17 mouse cellular contexts compared by ENCODE assay signal in the genomic region with DNA sequence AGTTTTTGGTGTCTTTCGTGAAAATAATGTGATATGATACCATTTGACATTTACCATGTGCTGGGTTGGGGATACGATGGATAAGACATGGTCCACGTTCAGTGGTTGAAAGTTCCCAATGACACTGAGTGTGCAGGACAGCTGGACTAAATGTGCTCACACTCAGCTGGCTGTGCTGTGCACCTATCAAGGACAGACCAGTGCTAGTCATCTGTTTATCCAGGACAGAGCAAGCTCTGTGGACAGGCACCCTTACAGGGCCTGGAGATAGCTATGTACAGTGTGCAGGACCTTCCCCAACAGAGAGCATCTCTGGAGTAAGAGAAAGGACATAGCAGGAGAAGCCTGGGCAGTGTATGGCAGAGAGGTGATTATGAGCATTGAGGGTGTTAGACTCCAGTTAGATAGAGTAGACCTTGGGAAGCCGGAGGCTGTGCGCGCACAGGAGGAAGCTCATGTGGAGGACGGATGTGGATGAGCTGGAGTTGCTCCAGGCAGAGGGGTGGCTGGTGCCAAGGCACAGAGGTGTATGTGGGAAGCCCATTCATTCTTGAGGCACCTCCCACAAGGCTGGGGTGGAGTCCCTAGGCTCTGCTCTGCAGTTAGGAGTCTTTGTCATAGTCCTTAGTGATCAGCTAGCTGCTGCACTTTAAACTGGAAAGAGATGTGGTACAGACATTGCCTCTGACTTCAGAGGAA. TPM values are rescaled to one million over a fixed set of nuclear protein-coding genes. Genes with fewer than 3 reads are reported as not detected.
A peak's percentile ranks its signal among the peaks of the same experiment; 100 is the strongest.
DNase-seq lines count a peak whose midpoint lies in the region; ATAC-seq and TF ChIP-seq lines count a peak whose summit lies in the region.
"Had no signal": no experiment of that assay in that cellular context is flagged by ENCODE, and none has a peak within 500 bp of the region (broad histone marks: within the 10 kb centered on the region; RNA-seq: fewer than 3 reads in every experiment).

No protein-coding gene starts in this region.

- H3K27me3 ChIP-seq in limb, embryonic 15.5 days, result no peaks in the 10 kb centered on the region
- H3K27me3 ChIP-seq in limb, embryonic 10.5 days (ENCODE audit: low read depth, poor library complexity, severe bottlenecking), result no peaks in the 10 kb centered on the region
- H3K27me3 ChIP-seq in thymus, adult 2 months (ENCODE audit: control insufficient read depth, insufficient read depth, low read length), result no peaks in the 10 kb centered on the region
- H3K27me3 ChIP-seq: hindbrain, embryonic 13.5 days; midbrain, embryonic 15.5 days had no signal

- no peaks in the 10 kb centered on the region for H3K9me3 ChIP-seq in limb, embryonic 15.5 days
- H3K9me3 ChIP-seq in limb, embryonic 10.5 days (replicated peaks), result no peaks in the 10 kb centered on the region
- H3K9me3 ChIP-seq: hindbrain, embryonic 13.5 days; liver, embryonic 12.5 days; midbrain, embryonic 15.5 days had no signal

- peak; percentile 65; the same call in 1 of the 2 replicates for ATAC-seq in limb, embryonic 15.5 days (ENCODE audit: insufficient number of reproducible peaks, low FRiP score, low TSS enrichment, low read depth)
- ATAC-seq: forebrain, postnatal 0 days; liver, embryonic 12.5 days; midbrain, embryonic 15.5 days had no signal

- no peaks in the 10 kb centered on the region for H3K36me3 ChIP-seq in limb, embryonic 15.5 days
- no peaks in the 10 kb centered on the region for H3K36me3 ChIP-seq in limb, embryonic 10.5 days
- H3K36me3 ChIP-seq in thymus, adult 2 months (ENCODE audit: control insufficient read depth, insufficient read depth, low read length), result no peaks in the 10 kb centered on the region
- H3K36me3 ChIP-seq: G1E; hindbrain, embryonic 13.5 days; liver, embryonic 12.5 days; midbrain, embryonic 15.5 days had no signal

- no peak for TF ChIP-seq CTCF in embryonic fibroblast, embryonic 13.5 days (IDR thresholded peaks at IDR 0.05; ENCODE audit: borderline replicate concordance, insufficient read depth, low read length)
- TF ChIP-seq CTCF in thymus, adult 2 months (IDR thresholded peaks at IDR 0.05; ENCODE audit: borderline replicate concordance, control insufficient read depth, extremely low read depth, insufficient read depth, low read length, poor library complexity), result no peak

- TF ChIP-seq POLR2A in embryonic fibroblast, embryonic 13.5 days (IDR thresholded peaks at IDR 0.05; ENCODE audit: low read depth, low read length), result no peak
- no peak for TF ChIP-seq POLR2A in thymus, adult 2 months (IDR thresholded peaks at IDR 0.05; ENCODE audit: control insufficient read depth, extremely low read depth, insufficient read depth, low read length, poor library complexity)

- H3K4me3 ChIP-seq in limb, embryonic 15.5 days, result no peak overlapping the region
- no peak overlapping the region for H3K4me3 ChIP-seq in limb, embryonic 10.5 days
- H3K4me3 ChIP-seq in embryonic fibroblast, embryonic 13.5 days (ENCODE audit: insufficient read depth, low read length), result no peak overlapping the region
- no peak overlapping the region for H3K4me3 ChIP-seq in thymus, adult 2 months (ENCODE audit: control insufficient read depth, insufficient read depth, low read length)
- H3K4me3 ChIP-seq: hindbrain, embryonic 13.5 days; layer of hippocampus, adult 2 months; liver, embryonic 12.5 days; midbrain, embryonic 15.5 days had no signal

- peaks cover 41% of the 10 kb centered on the region for H3K4me1 ChIP-seq in limb, embryonic 15.5 days
- H3K4me1 ChIP-seq in limb, embryonic 10.5 days, result peaks cover 80% of the 10 kb centered on the region
- peaks cover 44% of the 10 kb centered on the region for H3K4me1 ChIP-seq in embryonic fibroblast, embryonic 13.5 days (ENCODE audit: control insufficient read depth, insufficient read depth, low read length)
- no peaks in the 10 kb centered on the region for H3K4me1 ChIP-seq in thymus, adult 2 months (replicated peaks; ENCODE audit: control insufficient read depth, insufficient read depth, low read length)
- H3K4me1 ChIP-seq: liver, embryonic 12.5 days; midbrain, embryonic 15.5 days had no signal

- no peak overlapping the region for H3K4me2 ChIP-seq in limb, embryonic 15.5 days
- H3K4me2 ChIP-seq: hindbrain, embryonic 13.5 days; liver, embryonic 12.5 days; midbrain, embryonic 15.5 days had no signal

- no peak overlapping the region for H3K9ac ChIP-seq in limb, embryonic 15.5 days
- H3K9ac ChIP-seq: forebrain, postnatal 0 days; hindbrain, embryonic 13.5 days; liver, embryonic 12.5 days; midbrain, embryonic 15.5 days had no signal

- DNase-seq in cerebellum, postnatal 10 days, result peak; percentile 38 to 43
- no peak for DNase-seq in cerebellum, postnatal 36 days
- no peak for DNase-seq in limb, embryonic 10.5 days (ENCODE audit: low spot score)
- DNase-seq in kidney, postnatal 25 days, result peak; percentile 57 to 63
- DNase-seq in thymus, adult 2 months, result no peak
- DNase-seq in neural tube, embryonic 10.5 days (ENCODE audit: extremely low spot score, low spot score), result no peak
- DNase-seq: forebrain, postnatal 0 days; gastrocnemius, postnatal 14 days; thymus, postnatal 14 days had no signal

- WGBS in limb, embryonic 15.5 days, result 67% methylated on average over 7 of the region's 7 CpGs
- WGBS in limb, embryonic 10.5 days, result 91% methylated on average over 7 of the region's 7 CpGs
- WGBS in thymus, adult 2 months, result 89% methylated on average over 7 of the region's 7 CpGs

- H3K27ac ChIP-seq in limb, embryonic 15.5 days, result no peak overlapping the region
- H3K27ac ChIP-seq in limb, embryonic 10.5 days, result no peak overlapping the region
- H3K27ac ChIP-seq in embryonic fibroblast, embryonic 13.5 days (ENCODE audit: insufficient read depth, low read length), result peak overlapping the region; percentile 56; the same call in 1 of the 2 replicates
- H3K27ac ChIP-seq in thymus, adult 2 months (ENCODE audit: control insufficient read depth, insufficient read depth, low read length), result no peak overlapping the region
- H3K27ac ChIP-seq: hindbrain, embryonic 13.5 days; layer of hippocampus, adult 2 months; liver, embryonic 12.5 days; macrophage; midbrain, embryonic 15.5 days had no signal

RNA-seq across cellular contexts. Expression of gene Tead1, which starts 31.4 kb away (rescaled TPM):
- polyA plus RNA-seq in limb, embryonic 15.5 days (2015; fragmentation: Nextera tagmentation; extraction: Ambion mirVana), result 22.6 and 24.5 TPM in 2 replicates
- 12.7 and 17.3 TPM in 2 replicates for polyA plus RNA-seq in limb, embryonic 10.5 days (2016; fragmentation: Nextera tagmentation; extraction: Ambion mirVana)
- 209 and 224 TPM in 2 replicates for polyA plus RNA-seq in embryonic fibroblast, embryonic 13.5 days (2011; ENCODE audit: insufficient read length, low read depth, missing spikeins)
- polyA plus RNA-seq in thymus, adult 2 months (2012; rRNA removed), result 3.2 and 4.4 TPM in 2 replicates
- polyA plus RNA-seq: G1E, macrophage had no signal

Comparison
In these comparisons a context has a peak if more than half of its experiments do, and no peak if none do; other contexts are left out.
1. DNase-seq: peak in cerebellum, postnatal 10 days (2 of 2) and kidney, postnatal 25 days (2 of 2); none in cerebellum, postnatal 36 days (0 of 2), limb, embryonic 10.5 days (single experiment), thymus, adult 2 months (single experiment) and neural tube, embryonic 10.5 days (single experiment).